Comparison of ENCODE assay signal across 15 mouse cellular contexts in the genomic region with DNA sequence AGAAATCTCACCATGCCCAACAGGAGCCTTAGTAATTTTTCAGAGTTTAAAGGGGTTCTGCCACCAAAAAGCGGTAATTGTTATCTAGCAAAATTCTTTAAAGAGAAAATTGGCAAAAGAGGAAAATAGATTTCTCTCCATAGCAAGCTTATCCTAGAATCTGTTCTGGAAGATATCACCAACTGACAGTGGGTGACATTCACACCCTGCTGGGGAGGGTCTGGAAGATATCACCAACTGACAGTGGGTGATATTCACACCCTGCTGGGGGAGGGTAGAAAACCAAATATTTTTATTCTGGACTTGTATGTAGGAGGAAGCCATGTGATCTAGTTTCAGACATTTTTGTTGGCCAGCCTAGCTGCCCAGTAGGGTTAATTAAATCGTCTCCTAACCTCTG.
"Had no signal": no experiment of that assay in that cellular context is flagged by ENCODE, and none has a peak within 500 bp of the region (broad histone marks: within the 10 kb centered on the region; RNA-seq: fewer than 3 reads in every experiment).

No protein-coding gene starts in this region.

- H3K27ac ChIP-seq: lung, embryonic 15.5 days; macrophage; midbrain, embryonic 12.5 days; neural tube, embryonic 12.5 days had no signal

- H3K4me3 ChIP-seq: lung, embryonic 15.5 days; megakaryocyte, embryonic 14.5 days; midbrain, embryonic 12.5 days; neural tube, embryonic 12.5 days had no signal

- ATAC-seq: lung, postnatal 0 days had no signal

- H3K9me3 ChIP-seq: lung, embryonic 15.5 days; midbrain, embryonic 12.5 days; neural tube, embryonic 12.5 days had no signal

- H3K9ac ChIP-seq: lung, embryonic 15.5 days; midbrain, embryonic 12.5 days; neural tube, embryonic 12.5 days had no signal

- H3K4me1 ChIP-seq: lung, embryonic 15.5 days; midbrain, embryonic 12.5 days; neural tube, embryonic 12.5 days had no signal

- DNase-seq: lung, adult 2 months; lung, postnatal 14 days; lung, postnatal 36 days; midbrain, embryonic 14.5 days; right cerebral cortex, postnatal 14 days; spleen, adult 18-20 months; thymus, adult 18-20 months; thymus, postnatal 14 days; thymus, postnatal 36 days had no signal

- H3K4me2 ChIP-seq: lung, embryonic 15.5 days; midbrain, embryonic 12.5 days; neural tube, embryonic 12.5 days had no signal

- H3K36me3 ChIP-seq: lung, embryonic 15.5 days; midbrain, embryonic 12.5 days; neural tube, embryonic 12.5 days had no signal

- H3K27me3 ChIP-seq: lung, embryonic 15.5 days; midbrain, embryonic 12.5 days; neural tube, embryonic 12.5 days had no signal
